Mouse (Mus musculus) hematopoietic stem cell, adult 5-6 weeks (primary cell): ENCODE measurements around the gene C130079G13Rik. TPM values are rescaled to one million over a fixed set of nuclear protein-coding genes. Genes with fewer than 3 reads are reported as not detected.
"Not testable (repeated sequence)": the region's sequence is repeated elsewhere in the genome, so short reads cannot be mapped to it uniquely, and the experiment has no call there.

Experiments
- ATAC-seq, 2 experiments: fragments of 125-278 bp in 1 of 2; replicated peaks in 1 of 2; 2 replicates each; pipeline ENCODE4 v1.8.0; 2016 to 2017; ENCODE audit warnings: inconsistent platforms in 2 of 2, mild to moderate bottlenecking in 2 of 2, moderate number of reproducible peaks in 2 of 2, low read depth in 1 of 2, moderate TSS enrichment in 1 of 2; ENCODE audit not compliant: low FRiP score in 2 of 2, poor library complexity in 2 of 2, severe bottlenecking in 2 of 2, insufficient read depth in 1 of 2, low TSS enrichment in 1 of 2
- total RNA-seq: library from RNA; stranded (forward); fragments of 172-1452, 232-1000 nt; gene quantifications from 2 replicates; pipeline ENCODE4 v1.2.3, GENCODE M21; 2017

C130079G13Rik gene
- total RNA-seq, result not detected in 2 replicates

- ATAC-seq, result no peak
Measured at GRCm38 (mm10) chr3:59924914-59925313, at the start of gene C130079G13Rik. Gene C130079G13Rik (plus strand): TSS chr3:59925214.

DNA sequence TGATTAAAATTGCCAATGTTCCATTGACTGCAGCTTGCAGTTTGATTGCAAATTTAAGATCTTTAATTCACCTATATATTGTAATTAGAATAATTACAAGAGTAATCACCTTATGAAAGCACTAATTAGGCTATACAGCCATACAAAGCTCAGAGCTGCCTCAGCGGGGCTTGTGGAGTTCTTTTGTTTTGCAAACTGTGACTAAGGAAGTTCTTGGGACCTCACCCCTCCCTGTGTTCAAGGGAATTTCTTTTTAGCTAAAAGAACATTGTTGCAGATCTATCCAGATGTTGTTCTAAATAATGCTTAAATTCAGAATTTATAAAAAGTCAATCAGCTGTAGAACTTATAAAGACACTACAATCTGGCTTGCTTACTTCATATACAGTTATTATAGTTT, 47.4 kb upstream of the C130079G13Rik start:
- ATAC-seq, result not testable (repeated sequence)

- not testable (repeated sequence) for ATAC-seq
Measured at GRCm38 (mm10) chr3:59879801-59880554, 45.0 kb upstream of the C130079G13Rik start.

DNA sequence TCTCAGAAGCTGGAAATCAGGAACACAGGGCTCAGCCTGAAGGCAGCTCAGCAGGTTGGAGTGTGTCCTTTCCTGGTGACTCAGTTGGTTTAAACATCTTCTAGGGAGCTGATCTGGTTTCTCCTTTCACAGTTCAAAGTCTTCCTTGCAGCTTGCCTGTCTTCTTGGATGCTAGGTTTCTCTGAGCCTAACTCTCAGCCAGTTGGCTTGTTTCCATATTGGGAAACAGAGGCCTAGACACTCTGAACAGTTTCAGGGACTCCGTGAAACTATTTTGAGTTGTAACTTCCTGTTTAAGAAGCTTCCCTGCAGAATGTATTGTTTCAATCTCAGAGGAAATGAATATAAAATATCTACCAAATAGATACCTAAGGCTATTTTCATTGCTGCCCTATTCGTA, 31.7 kb upstream of the C130079G13Rik start:
- ATAC-seq, result no peak

DNA sequence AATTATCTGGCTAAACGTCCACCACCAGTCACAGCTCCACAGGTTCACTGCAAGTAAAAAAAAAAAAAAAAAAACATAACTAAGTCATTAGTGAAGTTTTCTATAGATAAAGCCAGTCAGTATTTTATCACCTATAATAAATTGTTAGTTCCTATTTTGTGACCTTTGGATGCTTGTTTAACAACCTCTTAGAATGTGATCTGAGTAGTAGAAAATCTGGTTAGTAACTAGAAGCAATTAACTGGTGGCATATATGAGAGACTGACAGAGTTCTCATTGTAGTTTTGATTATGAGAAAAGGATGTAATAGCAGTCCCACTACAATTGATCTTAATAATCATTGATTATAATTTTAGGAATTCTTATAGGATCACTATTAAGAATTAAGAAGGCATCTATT, 9.6 kb downstream of the C130079G13Rik start:
- ATAC-seq, result no peak

GRCm38 (mm10) chr3:59947294-59947950, 22.4 kb downstream of the C130079G13Rik start:
- ATAC-seq, result no peak

- ATAC-seq, result no peak
Measured at GRCm38 (mm10) chr3:59970891-59971290, 45.9 kb downstream of the C130079G13Rik start.

DNA sequence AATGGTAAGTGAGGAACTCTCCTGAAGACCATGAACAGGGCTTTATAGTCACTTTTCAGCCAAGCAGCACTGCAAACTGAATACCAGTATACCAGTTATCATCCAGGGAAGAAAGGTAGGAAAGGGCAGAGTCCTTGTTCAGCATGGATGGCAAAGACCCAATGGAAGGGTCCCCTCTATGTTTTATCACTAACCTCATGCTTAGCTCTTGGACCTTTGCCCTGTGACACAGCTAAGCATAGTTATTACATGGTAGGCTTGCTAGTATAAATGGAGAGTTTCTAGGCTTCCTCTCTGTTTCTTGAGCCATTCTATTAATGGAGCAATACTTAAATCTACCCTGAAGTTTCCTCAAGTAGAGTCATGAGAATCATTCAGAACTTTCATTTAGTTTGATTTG, 49.6 kb downstream of the C130079G13Rik start:
- ATAC-seq, result no peak

Other genes starting within 250 kb of the C130079G13Rik start
- not detected in 2 replicates for gene Gm5538, start 195.4 kb upstream of the C130079G13Rik start, total RNA-seq
- not detected in 2 replicates for gene Gm8298, start 64.2 kb upstream of the C130079G13Rik start, total RNA-seq
- gene Aadacl2, start 81.5 kb downstream of the C130079G13Rik start, total RNA-seq, result not detected in 2 replicates
- not detected in 2 replicates for gene Aadac, start 100.5 kb downstream of the C130079G13Rik start, total RNA-seq
- gene Sucnr1, start 156.7 kb downstream of the C130079G13Rik start, total RNA-seq, result not detected in 2 replicates